ENCODE assay signal across 11 mouse cellular contexts in the genomic region with DNA sequence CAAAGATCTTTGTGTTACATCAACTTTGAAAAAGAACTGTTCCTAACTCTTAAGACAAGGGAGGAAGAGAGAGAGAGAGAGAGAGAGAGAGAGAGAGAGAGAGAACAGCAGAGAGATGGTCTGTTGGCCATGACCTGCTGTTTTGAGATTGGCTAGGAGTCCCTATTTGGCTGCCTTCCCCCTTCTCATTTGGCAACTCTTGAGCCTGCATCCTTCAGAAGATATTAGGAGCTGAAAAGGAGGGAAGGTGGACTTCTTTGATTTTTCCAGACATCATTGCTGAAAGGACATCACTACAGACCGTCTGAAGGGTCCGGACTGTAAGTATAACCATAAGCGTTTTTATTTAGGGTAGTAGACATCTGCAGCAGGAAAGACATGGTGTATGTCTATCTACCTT.
"Had no signal": no experiment of that assay in that cellular context is flagged by ENCODE, and none has a peak within 500 bp of the region (broad histone marks: within the 10 kb centered on the region; RNA-seq: fewer than 3 reads in every experiment).

No protein-coding gene starts in this region.

- H3K4me3 ChIP-seq: left cerebral cortex, adult 2 months; limb, embryonic 15.5 days; liver, embryonic 12.5 days; midbrain, embryonic 10.5 days; neural tube, embryonic 13.5 days had no signal

- H3K9me3 ChIP-seq: limb, embryonic 15.5 days; liver, embryonic 12.5 days; midbrain, embryonic 10.5 days; neural tube, embryonic 13.5 days had no signal

- H3K9ac ChIP-seq: limb, embryonic 15.5 days; liver, embryonic 12.5 days; lung, embryonic 14.5 days; neural tube, embryonic 13.5 days had no signal

- H3K4me2 ChIP-seq: limb, embryonic 15.5 days; liver, embryonic 12.5 days; lung, embryonic 14.5 days; neural tube, embryonic 13.5 days had no signal

- H3K36me3 ChIP-seq: limb, embryonic 15.5 days; liver, embryonic 12.5 days; midbrain, embryonic 10.5 days; neural tube, embryonic 13.5 days had no signal

- H3K27me3 ChIP-seq: limb, embryonic 15.5 days; liver, embryonic 12.5 days; neural tube, embryonic 13.5 days had no signal

- ATAC-seq: liver, embryonic 12.5 days had no signal

- H3K27ac ChIP-seq: left cerebral cortex, adult 2 months; limb, embryonic 15.5 days; liver, embryonic 12.5 days; midbrain, embryonic 10.5 days; neural tube, embryonic 13.5 days had no signal

- H3K4me1 ChIP-seq: limb, embryonic 15.5 days; liver, embryonic 12.5 days had no signal

- DNase-seq: kidney, postnatal 25 days; lung, embryonic 14.5 days; lung, postnatal 10 days; lung, postnatal 4 days; midbrain, embryonic 14.5 days; right cerebral cortex, postnatal 25 days had no signal
